Mouse (Mus musculus) ovary, postnatal 10 days (tissue): ENCODE data around the gene Kat2b.
"Not testable (repeated sequence)": the region's sequence is repeated elsewhere in the genome, so short reads cannot be mapped to it uniquely, and the experiment has no call there.

Experiments used
- DNase-seq: peaks from one replicate; pipeline ENCODE4 v3.0.0; 2022; ENCODE audit warnings: low spot score

Kat2b gene

DNA sequence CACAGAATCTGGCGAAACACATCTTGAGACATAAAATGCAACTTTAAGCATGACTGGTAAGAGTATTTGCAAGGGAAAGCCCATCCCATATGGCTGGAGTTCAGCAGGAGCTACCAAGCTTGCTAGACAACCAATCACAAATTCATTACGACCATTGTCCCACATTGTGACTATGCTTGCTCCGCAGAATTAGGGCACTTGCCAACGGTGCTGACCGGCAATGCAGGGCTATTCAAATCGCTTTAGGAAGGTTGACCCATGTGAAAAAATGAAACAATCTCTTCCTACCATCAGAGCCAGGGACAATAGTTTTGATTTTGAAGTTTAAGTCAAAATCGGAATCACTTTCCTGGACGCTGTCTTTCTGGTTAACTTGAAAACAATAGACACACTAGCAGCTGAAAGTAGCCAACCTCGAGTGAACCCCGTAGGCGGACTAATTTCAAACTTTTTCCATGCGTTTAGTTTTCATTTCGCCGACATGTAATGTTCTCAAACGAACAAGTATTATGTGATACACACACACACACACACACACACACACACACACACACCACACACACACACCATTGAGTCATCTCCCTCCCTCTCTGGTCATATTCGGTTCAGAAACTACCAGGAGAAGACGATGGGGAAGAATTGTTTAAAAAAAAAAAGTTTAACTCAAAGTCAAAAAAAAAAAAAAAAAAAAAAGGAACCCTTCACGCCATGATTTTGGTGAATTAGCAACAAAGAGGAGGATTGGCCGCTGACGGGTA, at the start of gene Kat2b:
Gene Kat2b, plus strand, starts transcription at position 701 of the 758 bp plus-strand sequence.
- DNase-seq: peak; percentile 28

DNA sequence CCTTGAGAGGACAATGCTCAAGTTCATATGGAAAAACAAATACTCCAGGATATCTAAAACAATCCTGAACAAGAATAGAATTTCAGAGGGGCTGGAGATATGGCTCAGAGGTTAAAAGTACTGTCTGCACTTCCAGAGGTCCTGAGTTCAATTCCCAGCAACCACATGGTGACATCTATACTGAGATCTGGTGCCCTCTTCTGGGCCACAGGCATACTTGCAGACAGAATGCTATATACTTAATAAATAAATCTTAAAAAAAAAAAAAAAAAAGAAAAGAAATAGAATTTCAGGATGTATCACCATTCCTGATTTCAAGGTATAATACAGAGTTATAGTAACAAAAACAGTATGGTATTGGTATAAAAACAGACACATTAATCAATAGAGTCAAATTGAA, 47.3 kb upstream of the Kat2b start:
- no peak for DNase-seq

DNA sequence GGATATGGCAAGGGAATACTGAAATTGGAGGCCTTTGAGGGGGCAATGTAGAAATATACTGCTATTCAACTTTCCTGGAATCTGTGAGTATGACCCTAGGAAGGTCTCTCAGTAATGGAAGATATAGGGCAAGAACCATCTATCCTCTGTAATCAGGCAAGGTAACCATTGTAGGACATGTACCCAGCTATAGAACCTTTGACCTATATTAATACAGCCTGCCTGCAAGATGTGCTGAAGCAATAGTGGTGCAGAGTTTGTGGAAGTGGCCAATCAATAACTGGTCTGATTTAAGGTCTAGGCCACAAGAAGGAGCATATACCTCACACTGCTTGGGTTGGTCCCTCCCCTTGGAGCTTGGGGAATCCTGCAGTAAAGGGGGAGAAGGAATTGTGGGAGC, 46.2 kb upstream of the Kat2b start:
- no peak for DNase-seq

DNA sequence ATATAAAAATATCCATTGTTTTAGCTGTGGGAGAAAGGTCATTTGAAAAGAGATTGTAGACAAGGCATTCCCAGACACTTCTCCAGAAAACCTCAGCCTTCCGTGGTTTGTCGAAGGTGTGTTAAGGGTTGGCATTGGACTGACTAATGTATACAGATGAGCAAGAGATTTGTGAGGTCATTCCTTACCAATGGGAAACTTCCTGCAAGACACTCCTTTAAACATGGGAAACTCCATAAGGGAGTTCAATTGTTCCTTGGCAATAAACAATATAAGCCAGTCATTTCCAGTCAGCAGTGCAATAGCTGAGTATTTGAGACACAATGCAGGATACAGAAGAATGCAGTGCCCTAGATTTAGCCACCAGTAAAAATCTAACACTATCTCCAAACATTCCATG, 38.6 kb upstream of the Kat2b start:
- no peak for DNase-seq

DNA sequence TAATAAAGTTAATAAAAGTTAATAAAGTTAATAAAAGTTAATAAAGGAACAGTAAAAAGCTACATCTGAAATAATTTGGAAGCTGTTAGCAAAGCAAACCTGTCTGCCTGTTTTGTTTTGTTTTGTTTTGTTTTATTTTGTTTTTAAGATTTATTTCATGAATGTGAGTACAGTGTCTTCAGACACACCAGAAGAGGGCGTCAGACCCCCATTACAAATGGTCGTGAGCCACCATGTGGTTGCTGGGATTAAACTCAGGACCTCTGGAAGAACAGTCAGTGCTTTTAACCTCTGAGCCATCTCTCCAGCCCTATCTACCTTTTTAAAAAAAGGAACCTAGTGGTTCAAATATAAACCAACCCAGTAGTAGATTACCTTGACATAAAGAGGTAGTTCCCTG, 35.5 kb upstream of the Kat2b start:
- no peak for DNase-seq

DNA sequence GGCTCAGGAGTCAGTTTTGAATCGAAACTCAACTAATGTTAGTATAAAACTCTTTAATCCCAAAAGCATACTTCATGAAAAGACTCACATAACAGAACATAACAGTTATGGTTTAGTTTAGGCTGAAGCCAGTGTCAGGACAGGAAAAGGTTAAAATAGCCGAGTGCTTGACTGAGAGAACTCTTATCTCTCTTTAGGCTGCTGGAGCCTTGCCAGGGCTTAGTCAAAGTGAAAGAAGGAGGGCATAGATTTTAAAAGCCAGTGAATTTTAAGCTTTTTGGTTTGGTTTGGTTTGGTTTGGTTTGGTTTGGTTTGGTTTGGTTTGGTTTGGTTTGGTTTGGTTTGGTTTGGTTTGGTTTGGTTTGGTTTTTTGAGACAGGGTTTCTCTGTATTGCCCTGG, 34.2 kb upstream of the Kat2b start:
- no peak for DNase-seq

DNA sequence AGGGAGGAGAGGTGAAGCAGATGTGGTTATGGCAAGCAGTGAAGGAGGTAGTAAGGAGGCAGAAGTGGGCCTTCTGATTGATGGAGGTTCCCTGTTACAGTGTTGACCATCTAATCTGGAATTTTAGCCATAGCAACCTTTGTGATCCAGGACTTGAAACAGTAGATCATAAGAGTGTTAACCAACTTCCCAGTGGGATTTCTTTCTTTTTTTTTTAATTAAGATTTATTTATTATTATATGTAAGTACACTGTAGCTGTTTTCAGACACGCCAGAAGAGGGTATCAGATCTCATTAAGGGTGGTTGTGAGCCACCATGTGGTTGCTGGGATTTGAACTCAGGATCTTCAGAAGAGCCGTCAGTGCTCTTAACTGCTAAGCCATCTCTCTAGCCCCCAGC, 27.3 kb upstream of the Kat2b start, which contains the start of gene Pp2d1:
Gene Pp2d1, minus strand, starts transcription at position 101 of the 400 bp plus-strand sequence.
- not testable (repeated sequence) for DNase-seq

DNA sequence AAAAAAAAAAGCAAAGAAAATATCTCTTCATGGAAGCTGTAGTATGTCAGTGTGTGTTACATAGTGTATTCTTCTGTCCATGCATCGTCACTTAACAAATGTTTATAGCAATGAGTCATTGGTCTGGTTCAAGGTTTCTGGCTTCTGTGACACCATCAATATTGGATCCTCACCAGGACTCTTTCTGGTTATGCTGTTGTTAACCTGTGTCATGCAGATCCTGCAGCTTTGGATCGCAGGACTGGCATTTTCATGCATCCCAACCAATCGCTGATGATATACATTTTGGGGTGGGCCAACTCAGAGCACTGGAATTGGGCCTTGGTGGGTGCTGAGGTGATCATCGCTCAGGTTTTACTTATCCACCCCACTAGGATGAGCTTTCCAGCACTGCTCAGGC, 24.1 kb upstream of the Kat2b start:
- no peak for DNase-seq

DNA sequence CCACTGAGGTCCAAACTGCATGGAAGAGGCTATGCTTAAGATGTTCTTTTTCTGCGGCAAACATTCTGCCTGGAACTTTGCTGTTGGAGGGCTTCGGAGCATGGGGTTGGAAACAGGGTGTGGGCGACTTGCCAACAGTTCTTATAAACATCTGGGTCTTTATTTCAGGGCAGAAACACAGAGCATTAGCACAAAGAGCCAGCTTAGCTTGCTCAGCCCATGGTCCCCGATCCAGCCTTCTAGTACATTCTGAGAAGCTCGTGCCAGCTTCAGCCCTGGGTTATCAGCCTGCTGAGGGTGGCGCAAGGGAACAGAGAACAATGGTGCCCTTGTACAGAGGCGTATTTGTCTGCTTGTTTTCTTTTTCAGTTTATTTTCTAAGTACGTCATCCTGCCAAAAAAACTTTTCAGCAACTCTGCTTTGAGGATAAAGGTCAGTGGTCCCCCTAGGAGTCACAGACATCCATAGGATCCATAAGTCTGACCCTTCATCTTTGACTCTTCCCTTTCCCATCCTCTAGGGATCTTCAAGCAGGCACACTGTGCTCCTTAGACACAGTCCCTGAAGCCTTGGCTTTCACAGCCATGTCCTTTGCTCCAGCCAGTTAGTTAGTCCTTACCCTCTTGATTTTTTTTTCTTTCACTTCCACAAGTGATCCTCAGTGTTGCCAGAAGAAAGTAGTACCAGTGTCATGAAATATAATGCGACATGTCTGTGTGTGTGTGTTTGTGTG, 22.9 kb upstream of the Kat2b start:
- no peak for DNase-seq

DNA sequence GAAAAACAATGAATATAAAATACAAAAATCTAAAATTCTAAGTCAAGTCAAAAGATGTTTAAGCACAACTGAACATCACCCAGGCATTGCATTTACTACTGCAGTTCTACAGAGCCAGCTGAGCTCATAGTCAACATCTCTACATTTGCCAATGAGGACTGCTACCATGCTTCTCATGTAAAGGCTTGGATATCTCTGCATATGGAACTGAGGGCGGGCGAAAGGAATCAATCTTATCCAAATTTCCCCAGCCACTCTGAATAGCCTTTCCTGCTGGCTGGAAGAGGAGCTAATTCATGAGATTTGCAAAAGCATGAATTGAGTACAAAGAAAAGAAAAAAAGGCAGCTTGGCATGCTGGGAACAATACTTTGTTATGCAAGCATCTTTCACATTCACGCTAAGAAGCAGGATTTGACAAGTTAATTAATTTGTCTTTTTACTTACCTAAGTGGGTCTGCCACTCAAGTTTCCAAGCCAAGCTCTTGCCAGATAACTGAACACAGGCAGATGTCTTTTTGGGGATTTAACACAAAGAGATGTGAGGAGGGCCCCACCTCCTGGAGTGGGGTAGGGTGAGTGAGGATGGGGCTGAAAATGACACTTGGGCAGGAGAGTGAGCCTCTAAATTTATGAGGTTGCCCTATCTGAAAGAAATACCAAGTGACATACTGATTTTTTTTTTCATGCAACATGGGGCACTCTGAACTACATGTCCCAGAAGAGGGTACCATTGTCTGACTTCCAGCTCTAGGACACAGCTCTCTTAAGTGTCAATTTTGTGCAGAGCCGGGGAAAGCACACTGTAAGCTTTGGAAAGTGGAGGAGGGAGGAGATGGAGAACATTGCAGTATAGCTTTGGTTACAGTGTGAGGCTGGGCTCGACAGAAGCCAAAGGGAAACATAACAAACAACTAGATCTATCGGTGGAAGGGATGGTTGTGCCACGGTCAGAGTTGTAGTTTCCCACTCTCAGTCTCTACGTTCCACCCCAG, 15.1 kb upstream of the Kat2b start:
- no peak for DNase-seq

DNA sequence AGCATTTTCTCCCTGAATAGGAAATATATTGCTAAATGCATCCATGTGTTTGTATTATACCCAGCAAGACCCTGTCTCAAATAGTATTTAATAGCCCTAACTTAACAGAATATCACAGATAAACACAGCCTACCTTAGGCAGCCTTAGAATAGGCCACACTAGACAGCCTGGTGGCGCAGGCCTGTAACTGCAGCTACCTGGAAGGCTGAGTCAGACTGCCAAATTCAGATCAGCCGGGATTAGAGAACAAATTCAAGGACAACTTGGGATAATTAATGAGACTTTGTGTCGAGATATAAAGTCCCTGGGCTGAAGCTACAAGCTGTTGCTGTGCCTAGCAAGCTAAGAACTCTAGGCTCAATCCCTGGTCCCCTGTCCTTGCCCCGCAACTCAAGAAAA, 12.6 kb upstream of the Kat2b start:
- no peak for DNase-seq

DNA sequence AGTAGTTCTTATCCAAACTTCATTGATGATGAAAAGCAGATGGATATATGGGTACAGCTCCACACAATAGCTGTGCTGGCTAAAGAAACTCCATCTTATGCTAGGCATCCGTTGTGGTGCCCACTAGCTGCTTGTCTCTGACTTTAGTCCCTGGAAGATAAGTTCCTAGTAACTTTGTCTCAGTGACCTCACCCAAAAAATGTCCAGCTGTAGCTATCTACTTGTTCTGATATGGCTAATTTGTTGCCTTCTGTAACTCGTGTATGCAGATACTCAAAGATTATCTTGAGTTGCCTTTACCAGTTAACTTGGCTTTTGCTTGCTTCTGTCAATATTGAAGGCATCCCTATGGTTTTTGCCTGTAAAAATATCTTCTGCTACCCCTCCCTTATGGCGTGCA, 11.8 kb upstream of the Kat2b start:
- DNase-seq: no peak

DNA sequence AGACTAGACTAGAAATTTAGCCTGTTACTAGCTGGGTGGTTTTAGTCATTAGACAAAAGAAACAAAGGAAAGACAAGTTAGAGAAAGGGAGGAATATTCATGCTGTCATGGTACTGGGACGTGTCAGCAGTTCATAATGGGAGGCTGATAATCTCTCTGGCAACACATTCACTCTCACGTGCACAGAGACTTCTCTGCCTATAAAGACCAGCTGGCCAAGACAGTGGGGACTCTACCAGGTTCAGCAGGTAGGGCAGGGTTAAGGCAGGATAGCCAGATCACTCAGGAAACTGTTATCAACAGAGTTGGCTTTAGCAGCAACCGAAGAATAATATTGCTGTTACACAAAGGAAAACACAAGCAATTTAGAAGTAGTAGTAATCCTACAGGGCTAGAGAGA, 9.2 kb upstream of the Kat2b start:
- no peak for DNase-seq

DNA sequence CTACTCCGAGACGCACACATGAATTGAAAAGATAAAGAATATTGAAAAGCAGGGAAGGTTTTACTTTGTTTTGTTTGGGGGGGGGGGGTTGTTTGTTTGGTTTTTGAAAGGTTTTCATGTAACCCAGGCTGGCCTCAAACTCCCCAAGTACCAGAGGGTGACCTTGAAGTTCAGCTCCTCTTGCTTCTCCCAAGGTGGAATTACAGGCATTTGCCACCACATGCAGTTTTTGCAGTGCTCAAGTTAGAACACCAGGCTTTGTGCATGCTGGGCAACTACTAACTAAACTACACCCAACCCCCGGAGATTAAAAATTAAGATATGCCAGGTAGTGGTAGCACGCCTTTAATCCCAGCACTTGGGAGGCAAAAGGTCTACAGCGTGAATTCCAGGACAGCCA, 7.0 kb upstream of the Kat2b start:
- DNase-seq: no peak

DNA sequence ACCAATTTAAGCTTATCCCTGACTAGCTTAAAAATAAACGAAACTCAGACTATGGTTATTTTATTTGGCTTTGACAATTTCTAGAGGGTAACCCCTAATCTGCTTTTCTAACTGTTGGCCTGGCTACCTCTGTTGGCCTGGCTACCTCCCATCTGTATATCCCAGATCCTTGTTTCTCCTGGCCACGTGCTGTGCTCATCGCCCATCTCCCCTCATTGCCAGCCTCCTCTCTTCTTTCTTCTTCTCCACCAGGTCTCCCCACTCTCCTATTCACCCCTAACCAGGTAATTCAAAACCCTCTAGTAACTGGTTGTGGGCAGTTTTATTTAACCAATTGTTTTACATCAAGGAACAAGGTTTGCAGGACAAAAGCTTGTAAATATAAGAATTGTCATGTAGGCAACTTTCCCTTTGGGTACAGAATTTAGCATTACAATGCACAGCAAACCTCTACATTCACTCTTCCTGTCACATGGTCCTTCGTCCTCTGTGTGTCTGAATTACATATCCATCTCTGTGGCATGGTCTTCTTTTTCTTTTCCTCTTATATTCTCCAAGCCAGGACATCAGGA, 5.1 kb upstream of the Kat2b start:
- DNase-seq: no peak

DNA sequence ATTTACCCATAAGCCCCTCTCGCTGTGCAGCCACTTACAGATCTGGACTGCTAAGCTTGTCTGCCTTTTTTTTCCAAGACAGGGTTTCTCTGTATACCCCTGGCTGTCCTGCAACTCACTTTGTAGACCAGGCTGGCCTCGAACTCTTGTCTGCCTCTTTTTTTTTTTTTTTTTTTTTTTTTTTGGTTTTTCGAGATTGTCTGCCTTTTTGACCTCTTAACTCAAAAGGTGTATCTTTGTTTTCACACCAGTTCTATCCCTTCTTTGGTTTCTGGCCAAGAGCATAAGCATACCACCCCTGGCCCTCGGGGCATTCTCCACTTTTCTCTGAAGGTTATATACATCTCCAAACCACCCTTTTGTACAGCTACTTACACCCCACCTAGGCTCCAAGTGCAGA, 1.8 kb upstream of the Kat2b start:
- DNase-seq: no peak

DNA sequence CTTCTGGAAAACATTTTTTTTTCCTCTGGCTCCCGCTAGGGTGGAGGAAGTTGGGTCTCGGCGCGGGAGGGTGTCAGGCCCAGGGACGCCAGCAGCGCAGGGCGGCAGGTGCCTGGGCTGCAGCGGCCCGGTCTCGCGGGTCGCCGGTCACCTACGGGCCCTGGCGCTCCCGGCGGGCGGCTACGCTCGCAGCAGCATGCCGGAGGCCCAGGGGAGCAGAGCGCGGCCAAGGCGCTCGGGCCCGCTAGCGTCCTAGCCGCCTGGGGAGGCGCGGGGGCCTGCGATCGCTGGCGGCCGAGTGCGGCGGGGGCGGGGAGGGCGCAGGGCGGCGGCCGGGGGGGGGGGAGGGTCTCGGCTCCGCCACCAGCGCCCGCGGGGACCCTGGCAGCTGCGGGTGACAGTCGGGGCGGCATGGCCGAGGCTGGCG, 271 bp downstream of the Kat2b start:
- peak; percentile 61 for DNase-seq

DNA sequence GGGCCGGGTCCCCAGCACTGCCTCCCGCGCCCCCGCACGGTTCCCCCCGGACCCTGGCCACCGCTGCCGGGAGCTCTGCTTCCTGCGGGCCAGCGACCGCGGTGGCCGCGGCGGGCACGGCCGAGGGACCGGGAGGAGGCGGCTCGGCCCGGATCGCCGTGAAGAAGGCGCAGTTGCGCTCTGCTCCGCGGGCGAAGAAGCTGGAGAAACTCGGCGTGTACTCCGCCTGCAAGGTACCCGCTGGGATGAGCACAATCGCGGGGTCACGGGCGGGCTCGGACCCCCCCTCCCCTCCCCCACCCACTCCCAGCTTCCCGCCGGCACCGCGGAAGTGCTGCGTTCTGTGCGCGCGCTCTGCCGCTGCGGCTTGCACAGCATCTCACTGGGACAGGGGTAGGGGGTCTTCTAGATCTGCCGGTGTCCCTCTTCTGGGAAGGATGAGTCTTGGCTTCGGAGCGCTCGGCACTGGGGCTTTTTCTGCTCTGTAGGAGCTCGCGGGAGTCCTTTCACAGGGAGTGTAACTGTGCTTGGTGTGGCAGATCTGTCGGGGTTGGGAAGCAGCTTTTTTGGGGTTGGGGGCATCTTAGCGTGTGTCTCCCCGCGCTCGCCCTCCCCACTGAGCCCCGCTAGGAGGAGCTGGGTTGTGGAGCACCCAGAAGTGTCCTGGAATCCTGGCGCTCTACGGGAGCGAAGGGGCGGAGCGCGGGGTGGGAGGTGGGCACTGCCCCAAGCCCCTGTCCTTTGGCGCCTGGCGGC, 863 bp downstream of the Kat2b start:
- peak; percentile 58 for DNase-seq

DNA sequence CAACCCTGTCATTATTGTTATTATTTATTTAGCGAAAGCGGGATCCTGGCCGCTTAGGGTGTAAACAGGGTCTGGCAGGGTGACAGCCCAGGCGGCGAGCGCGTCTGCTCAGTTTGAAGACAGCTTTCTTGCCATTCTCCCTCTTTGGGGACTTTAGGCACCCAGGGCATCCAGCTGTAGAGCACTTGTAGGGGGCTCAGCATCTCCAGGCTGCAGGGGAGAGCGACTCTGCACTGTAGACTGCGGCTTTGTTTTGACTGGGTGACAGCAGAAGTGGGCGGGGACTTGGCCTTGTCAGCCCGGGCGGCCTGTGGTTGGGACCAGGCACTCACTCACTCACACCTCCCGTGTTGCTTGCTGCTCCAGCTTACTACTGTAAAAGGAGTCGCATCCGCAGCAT, 1.5 kb downstream of the Kat2b start:
- DNase-seq: peak; percentile 36

DNA sequence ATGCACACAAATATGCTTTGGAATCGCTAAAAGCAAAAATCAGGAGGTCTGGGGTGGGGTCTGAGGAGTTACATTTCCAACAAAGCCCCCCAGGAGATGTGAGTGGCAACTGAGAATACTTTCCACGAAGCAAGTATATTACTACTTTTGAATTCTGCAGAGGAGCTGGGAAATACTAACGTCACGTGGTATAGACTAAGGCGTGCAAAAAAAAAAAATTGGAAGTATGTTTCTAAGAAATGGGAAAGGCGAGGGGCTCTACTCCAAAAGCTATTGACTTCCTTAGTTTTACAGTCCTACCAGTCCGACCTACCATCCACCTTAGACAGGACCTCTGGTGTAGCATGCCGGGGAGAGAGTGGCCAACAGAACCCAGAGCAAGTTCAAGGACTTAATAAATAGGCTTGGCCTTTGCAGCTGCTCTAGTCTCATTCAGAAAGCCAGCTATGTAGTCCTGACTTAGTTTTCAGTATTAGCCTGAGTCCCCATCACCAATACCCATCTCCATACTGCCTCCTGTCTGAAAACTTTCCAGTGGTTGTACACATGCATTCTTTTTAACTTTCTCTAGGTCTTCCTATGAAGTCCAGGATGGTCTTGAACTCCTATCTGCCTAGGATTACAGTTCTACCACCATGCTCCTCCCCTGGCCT, 2.2 kb downstream of the Kat2b start:
- DNase-seq: no peak

DNA sequence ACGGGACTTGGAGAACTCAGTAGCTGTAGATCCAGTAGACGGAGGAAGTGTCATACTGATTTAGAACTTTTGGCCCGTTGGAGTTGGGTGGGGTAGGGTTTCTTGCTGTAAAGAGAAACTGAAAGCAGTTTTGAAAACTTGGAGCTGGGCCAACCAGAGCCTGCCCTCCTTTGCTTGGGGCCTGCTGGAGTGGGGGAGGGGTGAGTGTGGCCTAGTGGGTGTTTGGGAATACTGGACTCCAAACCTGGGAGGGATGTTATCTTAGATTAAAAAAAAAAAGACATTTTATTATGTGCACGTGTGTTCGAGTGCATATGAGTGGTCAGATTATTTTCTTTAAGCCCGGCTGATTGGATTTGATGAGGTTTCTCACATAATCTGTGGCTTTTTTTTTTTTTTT, 3.2 kb downstream of the Kat2b start:
- DNase-seq: peak; percentile 36
